Mouse (Mus musculus) layer of hippocampus, postnatal 36 days (tissue): ENCODE results near the gene Arhgap24. TPM values are rescaled to one million over a fixed set of nuclear protein-coding genes. Genes with fewer than 3 reads are reported as not detected.

Experiments used
- DNase-seq, 2 experiments: peaks; one replicate each; pipeline ENCODE4 v3.0.0; 2022
- total RNA-seq, 2 experiments: library from RNA; stranded (reverse); gene quantifications; 2 replicates each; pipeline ENCODE4 v1.2.3; 2021

The Arhgap24 gene
- 1 to 10 TPM; 5.2 to 5.3 TPM for total RNA-seq

DNA sequence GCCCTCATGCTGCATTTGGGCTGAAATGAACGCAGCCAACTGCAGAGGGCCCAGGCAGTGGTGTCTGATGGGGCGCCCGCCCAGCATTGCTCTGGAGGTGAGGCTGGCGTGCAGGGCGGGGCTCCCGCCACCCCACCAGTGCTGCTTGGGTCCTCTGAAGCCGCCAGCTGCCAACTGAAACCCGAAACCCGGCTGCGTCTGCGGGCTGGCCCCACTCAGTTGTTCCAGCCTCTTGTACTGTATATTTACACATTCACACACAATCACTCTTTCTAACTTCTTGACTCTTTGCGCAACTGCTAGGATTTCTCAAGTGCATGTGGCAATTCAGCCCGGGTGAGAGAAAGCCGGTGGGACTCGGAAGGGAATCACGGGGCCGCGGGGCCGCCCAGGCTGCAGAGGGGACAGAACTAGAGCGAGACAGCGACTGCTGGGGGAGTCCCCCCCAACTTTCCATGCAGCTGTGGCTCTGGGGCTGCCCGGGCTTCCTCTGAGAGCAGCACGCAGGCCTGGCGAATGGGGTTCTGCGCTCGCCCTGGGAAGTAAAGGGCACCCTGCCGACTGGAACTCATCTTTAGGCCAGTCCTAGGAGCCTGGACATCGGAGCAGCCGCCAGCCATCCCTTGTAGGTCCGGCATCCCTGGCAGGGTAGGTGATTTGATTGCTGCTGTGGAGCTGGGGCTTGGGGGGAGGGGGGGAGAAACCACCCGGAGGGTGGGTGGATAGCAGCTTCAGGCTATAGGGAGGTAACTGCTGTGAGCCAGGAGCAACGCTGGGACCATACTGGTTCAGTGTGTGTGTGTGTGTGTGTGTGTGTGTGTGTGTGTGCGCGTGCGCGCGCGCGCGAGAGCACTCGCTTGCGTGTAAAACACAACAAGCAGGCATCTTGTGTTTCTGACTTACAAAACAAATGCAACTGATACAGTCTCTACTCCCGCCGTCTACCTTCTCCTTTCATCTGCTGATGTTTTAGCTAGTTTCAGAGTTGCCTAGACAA lies at the start of gene Arhgap24:
Arhgap24 (plus strand) TSS at position 177 of the 997 bp plus-strand sequence.
- DNase-seq, result peak; percentile 10 to 21

DNA sequence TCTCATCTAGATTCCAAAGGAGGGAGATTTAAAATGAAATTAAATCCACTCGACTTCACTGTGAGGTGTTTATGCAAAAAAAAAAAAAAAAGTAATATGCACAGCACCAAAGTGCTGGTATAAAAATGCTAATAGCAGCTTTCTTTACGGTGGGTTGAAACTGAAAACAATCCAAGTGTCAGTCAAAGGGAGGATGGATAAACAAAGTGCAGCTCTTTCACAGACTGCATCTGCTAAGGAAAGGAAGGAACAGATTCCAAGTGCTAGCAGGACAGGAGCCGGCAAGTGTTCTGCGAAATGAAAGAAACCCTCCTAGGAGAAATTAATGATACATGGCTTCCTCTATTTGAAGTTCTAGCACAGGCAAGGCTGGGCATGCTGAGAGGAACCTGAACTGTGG lies 47.0 kb upstream of the Arhgap24 start:
- no peak for DNase-seq

DNA sequence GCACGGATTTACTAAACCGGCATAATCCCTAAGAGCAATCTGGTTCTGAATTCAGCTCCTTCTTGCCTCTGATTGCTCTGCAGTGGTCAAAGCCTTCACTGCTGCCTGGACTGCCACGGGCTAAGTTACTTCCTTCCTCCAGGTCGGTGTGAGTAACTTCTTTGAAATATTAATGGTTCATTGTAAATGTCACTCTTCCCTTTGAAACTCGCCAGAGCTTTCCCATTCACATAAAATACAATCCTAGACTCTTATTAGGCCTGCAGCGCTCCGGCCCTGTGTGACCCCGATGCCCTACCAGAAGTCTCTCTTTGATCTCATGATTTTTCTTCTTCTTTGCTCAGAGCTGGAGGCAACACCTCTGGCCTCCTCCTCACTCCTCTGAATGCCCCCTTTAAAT lies 44.6 kb upstream of the Arhgap24 start:
- DNase-seq, result no peak

DNA sequence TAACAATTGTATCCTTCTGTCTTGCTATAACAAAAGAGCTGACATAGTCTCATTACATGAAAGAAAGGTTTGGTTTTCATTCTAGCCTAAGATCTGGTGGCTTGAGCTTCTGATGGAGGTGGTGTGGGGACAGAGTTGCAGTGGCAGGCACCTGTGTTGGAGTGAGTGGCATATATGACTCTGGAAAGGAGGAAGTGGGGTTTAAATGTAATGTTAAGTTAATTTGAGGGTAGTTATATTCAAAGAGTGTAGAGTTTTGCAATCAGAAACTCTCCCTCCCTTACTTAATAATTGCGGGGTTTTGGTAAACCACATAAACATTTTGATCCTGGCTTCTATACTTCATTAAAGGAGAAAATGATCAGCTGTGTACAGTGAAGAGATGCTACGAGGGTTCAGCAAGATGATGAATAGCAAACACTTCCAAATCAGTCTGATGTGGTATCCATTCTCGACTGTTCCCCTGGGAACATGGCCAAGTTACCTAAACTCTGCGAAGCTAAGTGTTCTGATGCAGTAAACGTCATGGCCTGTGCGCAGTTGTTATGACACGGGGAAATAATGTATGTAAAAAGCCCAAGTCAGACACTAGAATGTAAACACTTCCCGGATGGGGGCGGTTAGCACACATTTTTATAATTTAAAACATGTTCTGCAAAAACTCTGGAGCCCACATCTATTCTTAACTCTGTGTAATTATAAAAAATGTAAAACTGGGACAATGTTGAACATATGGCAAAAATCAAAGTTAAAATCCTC lies 41.9 kb upstream of the Arhgap24 start:
- no peak for DNase-seq

DNA sequence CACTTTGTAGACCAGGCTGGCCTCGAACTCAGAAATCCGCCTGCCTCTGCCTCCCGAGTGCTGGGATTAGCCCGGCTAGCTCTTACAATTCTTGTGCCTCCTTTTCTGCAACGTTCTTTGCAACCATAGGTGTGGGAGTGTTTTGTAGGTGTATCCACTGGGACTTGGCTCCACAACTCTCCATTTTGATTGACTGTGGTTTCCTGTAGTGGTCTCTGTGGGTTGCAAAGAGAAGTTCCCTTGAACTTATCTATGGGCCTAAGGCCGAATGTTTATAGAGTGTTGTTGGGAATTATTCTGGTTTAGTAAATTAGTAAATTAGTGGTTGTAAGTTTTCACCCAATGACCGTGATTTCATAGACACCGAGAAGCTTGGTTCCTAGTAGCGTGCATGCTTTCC lies 33.8 kb upstream of the Arhgap24 start:
- no peak for DNase-seq

DNA sequence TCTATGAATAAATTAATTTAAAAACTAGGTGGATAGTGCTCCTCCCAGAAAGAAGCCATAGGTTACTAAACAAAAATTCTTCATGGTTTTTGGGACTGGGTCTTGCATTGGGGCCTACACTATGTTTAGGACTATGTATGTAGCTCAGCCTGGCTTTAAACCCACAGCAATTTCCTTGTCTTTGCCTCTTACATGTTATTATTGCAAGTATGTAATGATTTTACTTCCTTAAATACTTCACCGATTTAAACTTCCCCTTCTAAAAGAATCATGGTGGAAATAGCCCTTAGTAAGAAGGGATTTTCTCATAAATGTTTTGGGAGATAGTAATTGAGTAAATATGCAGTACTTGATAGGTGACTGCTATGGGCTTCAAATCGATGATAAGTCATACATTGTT lies 30.3 kb upstream of the Arhgap24 start:
- no peak for DNase-seq

DNA sequence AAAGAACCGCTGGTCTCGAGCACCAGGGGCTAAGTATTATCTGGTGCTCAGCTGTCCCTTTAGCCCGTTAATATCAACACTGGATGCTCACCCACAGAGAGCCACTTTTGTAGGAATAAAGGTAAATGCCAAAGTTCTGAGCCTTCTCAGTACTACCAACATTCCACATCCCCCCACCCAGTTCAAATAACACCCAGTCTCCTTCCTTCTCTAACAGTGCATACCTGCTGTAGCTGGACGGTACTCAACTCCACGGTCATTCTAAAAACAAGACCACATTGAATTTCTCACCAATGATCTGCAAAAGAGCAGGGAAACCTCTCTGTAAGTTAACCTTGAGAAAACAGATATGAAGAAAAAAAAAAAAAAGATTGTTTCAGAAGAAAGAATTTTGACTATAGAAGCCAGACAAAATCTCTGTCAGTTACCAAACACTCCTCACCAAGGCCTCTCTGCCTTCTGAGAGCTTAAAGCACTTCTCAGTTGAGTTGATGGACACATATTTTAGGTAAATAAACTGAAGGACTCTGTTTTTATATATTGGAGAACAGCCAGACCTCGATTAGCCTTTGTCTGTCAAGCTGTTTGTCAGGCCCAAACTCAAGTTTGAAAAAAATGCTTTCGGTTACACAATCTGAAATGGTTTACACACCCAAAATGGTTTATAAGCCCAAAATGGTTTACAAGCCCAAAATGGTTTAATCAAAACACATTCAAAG lies 29.0 kb upstream of the Arhgap24 start:
- DNase-seq, result no peak

DNA sequence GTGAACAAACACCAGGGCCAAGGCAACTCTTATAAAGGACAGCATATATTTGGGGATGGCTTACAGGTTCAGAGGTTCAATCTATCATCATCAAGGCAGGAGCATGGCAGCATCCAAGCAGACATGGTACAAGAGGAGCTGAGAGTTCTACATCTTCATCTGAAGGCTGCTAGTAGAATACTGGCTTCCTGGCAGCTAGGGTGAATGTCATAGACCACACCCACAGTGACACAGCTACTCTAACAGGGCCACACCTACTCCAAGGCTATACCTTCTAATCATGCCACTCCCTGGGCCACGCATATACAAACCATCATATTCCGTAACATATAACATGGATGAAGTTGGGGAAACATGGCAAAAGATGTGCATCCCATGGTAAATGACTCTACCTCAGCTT lies 27.9 kb upstream of the Arhgap24 start:
- no peak for DNase-seq

DNA sequence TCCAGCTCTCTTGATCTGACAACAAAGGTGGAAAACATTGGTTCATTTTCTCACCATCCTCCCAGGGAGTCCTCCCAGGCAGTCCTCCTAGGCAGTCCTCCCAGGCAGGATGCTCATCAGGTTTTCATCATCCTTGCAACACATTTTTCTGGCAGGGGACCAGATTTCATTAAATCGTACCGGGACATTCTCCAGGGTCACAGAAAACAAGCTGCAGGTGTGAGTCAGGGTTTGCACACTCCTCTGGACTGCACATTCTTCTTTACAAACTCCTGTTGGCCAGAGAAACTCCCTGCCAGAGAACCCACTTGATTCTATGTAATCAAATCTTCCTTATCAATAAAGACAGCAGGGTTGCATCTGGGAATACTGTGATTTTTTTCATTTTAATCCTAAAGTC lies 25.9 kb upstream of the Arhgap24 start:
- no peak for DNase-seq

DNA sequence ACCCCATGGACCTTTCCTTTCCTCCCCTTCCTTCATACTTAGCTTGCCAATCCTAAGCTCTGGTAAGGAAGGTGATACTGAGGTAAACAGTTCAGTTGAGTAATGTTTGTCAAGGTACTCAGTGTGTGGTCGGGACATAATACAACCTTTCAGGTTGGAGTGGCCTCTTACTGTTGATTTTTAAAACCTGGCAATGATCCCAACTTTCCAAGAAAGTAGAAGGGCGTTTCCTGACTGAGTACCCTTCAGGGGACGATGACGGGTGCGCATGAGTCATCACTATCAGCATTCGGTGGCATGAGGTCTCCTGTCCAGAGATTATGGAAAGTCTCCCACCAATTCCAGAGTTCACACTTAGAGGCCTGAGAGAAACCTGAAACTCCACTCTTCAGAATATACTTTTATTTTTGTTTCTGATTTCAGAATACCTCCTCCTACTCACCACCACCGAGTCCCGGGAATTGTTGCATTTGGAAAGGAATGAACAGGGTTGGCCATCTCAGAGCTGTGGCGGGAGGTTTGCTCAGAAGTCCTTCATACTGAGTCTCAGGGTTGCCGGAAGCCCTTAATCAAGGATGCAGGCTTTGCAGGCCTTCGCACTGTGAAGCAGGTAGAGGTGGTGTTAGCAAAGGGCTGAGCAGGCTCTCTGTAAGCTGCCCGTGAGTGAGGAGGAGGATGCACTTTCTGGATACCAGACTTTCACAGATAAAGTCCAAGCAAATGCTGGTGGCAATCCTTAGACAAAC lies 20.6 kb upstream of the Arhgap24 start:
- DNase-seq, result no peak

DNA sequence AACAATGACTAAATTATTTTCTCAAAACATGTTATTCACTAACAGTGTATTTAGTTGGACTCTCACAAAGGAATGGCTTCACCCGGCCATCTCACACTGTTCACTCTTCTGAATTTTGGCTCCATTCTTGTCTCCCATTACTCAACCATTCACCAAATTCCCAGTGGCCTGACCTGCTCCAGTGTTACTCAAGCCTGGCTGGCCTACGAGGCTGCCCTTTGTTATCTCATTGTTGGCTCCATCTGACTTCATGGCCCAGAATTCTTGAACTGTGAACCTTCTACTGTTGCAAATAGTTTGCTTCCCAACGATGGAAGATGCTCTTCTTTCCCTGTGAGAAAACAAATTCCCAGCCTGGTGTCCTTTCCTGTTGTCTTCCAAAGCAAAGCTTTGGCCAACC lies 18.2 kb upstream of the Arhgap24 start:
- DNase-seq, result no peak

DNA sequence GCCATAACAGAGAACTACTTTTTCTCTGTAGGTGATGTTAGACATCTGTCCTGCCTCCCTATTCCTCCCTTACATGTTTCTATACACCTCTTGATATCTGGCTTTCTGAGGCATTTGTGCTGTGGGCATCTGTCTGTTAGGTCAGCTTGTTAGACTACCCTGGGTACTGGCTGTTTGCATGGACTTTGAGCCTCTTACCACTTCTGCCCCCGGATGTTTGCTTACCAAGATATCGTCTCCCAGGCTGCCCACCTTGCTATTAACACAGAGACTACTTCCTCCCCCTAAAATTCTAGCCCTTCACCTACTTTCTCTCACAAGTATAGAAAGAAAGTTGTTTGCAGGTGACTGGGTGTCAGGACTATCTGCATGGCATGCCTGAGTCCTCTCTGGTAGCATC lies 15.8 kb upstream of the Arhgap24 start:
- no peak for DNase-seq

DNA sequence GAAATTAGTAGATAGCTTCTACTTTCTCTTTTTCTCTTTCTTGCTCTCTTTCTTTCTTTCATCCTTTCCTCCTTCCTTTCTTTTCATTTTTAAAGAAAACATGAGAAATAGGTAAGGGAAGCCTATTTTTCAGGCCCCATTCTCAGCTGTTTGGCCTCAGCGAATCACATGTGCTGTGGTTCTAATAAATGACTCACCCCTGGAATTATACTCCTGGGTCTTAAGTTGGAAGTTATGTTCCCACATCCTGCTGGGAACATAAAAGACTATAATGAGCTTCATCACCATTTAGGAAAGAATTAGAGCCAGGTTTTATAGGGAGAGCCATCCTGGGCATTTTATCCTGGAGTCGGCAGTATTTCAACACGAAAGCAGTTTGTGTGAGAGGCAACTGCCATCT lies 12.9 kb upstream of the Arhgap24 start:
- no peak for DNase-seq

DNA sequence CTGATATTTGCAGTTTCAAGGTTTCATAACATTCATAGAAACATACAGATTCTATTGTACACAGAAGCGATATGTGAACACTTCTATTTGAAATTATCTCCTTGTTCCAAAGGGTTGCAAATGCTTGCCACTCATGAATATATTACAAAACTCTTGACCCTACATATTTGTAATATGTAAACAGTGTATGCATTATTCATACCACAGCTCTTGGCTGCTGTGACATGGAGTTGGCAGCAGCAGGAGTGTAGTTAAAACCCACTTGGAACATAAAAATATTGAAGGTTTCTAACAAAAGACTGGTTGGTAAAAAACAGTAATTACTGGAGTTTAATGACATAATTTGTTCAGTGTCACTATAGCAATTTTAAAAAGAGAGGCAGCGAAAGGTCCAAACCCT lies 10.9 kb upstream of the Arhgap24 start:
- no peak for DNase-seq

DNA sequence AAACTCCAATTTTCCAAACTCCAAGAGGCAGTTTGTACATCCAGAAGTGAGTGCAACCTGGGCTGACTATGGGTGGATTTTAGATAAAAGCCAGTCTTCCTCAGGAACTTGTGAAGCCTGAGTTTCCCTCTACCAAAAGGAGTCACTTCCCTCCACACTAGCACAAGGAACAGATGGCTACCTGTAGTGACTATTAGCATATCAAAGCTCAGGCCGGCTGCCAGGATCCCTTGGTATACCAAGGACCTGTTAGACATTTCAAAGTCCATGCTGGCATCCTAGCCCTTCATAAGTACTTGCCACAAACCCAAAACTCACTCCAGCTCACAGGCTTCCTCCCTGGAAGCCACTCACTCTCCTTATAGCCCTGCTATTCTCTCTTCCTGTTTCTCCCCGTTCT lies 3.1 kb upstream of the Arhgap24 start:
- no peak for DNase-seq

DNA sequence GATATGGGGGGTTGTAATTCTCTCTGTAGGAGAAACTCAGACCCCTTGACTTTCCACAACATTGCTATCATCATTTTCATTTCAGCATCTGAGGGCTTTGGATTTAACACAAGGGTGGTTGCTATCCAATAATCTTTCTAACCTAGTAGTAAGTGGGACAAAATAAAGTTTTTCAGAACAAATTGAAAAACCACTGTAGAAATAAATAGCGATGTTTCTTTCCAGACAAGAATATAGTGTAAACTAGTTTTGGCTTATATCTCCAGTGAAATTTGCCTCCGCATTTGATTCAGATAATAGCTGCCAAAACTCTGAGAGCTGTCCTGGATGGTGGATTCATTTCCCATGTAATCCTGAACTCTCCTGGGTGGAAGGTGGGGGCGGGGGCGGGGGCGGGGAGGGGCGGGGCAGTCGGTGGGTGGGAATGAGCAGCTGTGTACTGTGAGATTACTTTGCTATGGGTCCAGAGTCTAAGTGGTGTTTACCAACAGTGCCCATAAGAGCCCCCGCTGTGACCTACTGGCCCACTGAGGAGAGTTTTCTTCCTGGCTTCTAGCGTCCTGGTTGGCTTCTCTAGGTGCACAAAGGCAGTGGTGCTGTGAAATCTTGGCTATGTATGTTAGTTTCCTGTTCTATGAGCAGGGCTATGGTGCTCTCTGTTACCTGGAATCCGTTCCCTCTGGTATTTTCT lies 2.2 kb downstream of the Arhgap24 start:
- DNase-seq, result no peak

DNA sequence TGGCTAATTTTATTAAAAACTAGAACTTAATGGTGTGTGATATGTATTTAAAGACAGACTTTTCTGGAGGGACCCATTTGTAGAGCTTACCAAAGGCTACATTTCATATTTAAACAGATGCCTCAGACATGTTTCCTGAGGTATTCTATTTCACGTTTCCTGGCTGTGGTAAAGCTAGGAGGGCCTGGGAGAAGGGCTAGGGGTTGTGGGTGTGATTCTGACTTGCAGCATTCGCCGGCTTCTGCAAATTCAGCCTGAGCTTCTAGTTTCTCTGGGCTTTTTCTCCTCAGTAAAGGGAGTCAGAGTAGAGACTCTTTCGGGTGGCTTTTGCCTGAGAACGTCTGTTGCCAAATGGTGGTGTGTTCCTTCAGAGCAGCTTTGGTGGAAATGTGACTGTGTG lies 10.4 kb downstream of the Arhgap24 start:
- no peak for DNase-seq

DNA sequence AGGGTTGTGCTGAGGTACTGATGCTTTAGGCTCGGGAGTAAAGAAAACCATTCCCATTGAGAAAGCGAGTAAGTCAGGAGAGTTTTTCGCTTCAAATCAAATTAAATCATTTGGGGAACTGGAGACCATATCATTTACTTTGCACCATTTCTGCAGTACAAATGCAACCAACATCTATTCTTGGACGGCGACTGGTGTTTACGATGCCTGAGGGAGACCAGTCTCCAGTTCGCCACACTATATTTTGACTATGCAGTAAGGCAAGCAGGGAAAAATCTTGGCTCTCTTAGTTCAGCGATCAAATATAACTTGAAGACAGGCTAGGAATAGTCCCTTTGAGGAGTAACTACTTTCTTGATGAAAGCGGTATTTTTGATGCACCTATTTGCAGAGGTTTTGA lies 11.0 kb downstream of the Arhgap24 start:
- no peak for DNase-seq

DNA sequence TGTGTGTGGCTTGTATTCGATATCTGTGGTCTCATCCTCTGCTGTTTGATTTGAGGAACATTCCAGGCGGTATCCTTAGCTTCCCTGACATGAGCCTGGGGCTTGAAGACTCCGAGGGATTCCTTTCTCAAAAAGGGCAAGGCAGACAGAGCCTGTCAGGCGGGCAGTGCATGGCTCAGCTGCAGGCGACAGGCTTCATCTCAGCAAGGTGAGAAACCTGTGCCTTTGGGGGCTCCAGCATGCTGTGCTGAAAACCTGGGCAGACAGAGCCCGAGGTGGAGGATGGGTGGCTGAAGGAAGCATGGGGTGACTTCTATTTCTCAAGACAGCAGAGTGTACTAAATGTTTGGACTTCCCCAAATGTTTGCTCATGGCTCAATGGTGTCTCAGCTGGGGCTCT lies 13.6 kb downstream of the Arhgap24 start:
- no peak for DNase-seq

DNA sequence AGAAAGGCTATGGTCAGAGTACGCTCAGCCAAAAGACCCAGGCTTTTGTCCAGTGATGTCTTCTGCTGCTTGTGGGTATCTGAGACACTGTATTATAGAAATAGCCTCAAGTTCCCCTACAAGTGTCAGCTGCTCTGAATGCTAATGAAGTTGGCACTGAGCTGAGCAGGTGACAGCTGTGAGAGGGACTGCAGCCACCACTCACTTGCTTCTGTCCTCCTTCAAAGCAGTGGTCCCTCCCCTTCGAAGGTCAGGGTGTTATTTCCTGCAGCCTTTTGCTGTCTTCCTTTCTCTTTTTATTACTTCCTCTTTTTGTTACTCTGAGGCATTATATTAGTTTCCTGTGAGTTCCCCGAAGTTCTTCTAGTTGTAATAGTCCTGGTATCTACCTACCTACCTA lies 16.0 kb downstream of the Arhgap24 start:
- no peak for DNase-seq

DNA sequence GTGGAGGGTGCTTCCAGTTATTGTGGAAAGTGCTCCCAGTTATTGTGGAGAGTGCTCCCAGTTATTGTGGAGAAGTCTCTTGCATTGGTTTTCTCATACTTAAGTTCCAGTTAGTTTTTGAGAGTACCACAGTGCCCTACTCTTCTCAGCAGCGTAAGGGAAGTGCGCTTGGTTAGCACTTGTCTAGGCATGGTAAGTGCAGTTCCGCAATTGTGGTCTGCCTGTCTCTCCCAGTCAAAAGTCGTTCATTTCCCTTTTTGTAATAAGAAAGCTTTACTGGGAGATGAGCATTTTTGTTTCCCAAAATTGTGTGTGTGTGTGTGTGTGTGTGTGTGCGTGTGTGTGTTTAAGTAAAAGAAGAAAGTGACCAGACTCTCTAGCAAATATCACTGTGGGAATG lies 17.6 kb downstream of the Arhgap24 start:
- DNase-seq, result no peak

DNA sequence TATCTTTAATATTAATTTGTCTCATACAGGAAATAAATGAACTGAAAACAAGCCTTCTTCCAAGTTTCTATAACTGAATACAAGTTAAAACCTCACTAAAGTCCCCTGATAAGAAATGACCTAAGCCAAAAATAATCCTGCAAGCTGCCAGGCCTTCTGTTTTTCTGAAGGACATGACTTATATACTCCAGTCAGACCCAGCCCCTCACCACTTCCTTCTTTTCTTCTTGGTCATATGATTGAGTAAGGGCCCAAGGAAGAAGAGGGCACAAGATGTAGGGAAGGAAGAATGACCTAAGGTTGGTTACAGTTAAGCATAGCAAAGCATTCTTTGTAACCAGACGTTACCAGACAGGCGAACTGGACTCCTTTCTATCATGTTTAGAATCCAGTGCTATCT lies 21.1 kb downstream of the Arhgap24 start:
- no peak for DNase-seq
